Mouse (Mus musculus) liver, adult 2 months (tissue): ENCODE measurements around the gene Cad. TPM values are rescaled to one million over a fixed set of nuclear protein-coding genes. Genes with fewer than 3 reads are reported as not detected.

Source experiments
- DNase-seq: peaks from one replicate; pipeline ENCODE4 v3.0.0-alpha.2; 2011; ENCODE audit warnings: low read depth, low spot score; ENCODE audit errors: extremely low read depth
- H3K27ac ChIP-seq: fragments of 200-500 bp; replicated peaks from 2 replicates; pipeline ENCODE4 v1.5.1; 2012; ENCODE audit warnings: low read depth, mild to moderate bottlenecking, control low read depth, inconsistent platforms, low read length; ENCODE audit not compliant: insufficient read depth
- H3K27me3 ChIP-seq: fragments of 200-500 bp; 2 replicates; pipeline ENCODE4 v1.6.1; 2012; ENCODE audit warnings: mild to moderate bottlenecking, moderate library complexity, low read length, inconsistent platforms; ENCODE audit not compliant: control insufficient read depth, insufficient read depth
- H3K36me3 ChIP-seq: fragments of 200-500 bp; 2 replicates; pipeline ENCODE4 v1.6.1; 2012; ENCODE audit warnings: low read length, inconsistent platforms; ENCODE audit not compliant: control insufficient read depth, insufficient read depth
- H3K4me1 ChIP-seq: fragments of 200-500 bp; 2 replicates; pipeline ENCODE4 v1.6.1; 2011; ENCODE audit warnings: low read length; ENCODE audit not compliant: control insufficient read depth, insufficient read depth
- H3K4me3 ChIP-seq: fragments of 200-500 bp; 2 replicates; pipeline ENCODE4 v1.5.1; 2011; ENCODE audit warnings: low read depth, mild to moderate bottlenecking, control low read depth, low read length, moderate library complexity; ENCODE audit not compliant: insufficient read depth
- H3K79me2 ChIP-seq: fragments of 200-500 bp; 2 replicates; pipeline ENCODE4 v1.6.1; 2012; ENCODE audit warnings: inconsistent platforms, mild to moderate bottlenecking, low read length, moderate library complexity; ENCODE audit not compliant: control insufficient read depth, insufficient read depth
- H3K9ac ChIP-seq: fragments of 200-500 bp; 2 replicates; pipeline ENCODE4 v1.6.1; 2012; ENCODE audit warnings: low read depth, mild to moderate bottlenecking, control low read depth, inconsistent platforms, low read length
- CTCF ChIP-seq: fragments of 200-500 bp; IDR thresholded peaks from 2 replicates; pipeline ENCODE4 v1.5.1; 2011; ENCODE audit warnings: low read depth, low read length, control low read depth
- POLR2A ChIP-seq: fragments of 200-500 bp; IDR thresholded peaks from 2 replicates; pipeline ENCODE4 v1.6.1; 2011; ENCODE audit warnings: low read length, control low read depth; ENCODE audit not compliant: insufficient read depth; ENCODE audit errors: extremely low read depth
- WGBS: fragments of 180-500 bp; shearing (Covaris S2); methylation state at CpG from one replicate; pipeline ENCODE4 v1.1.7; 2018; 5-methylcytosine and 5-hydroxymethylcytosine counted together
- polyA plus RNA-seq: library from polyadenylated mRNA; depleted of rRNA; stranded (reverse); fragments of >200 nt; gene quantifications from 2 replicates; pipeline ENCODE4 v1.2.3, GENCODE M21; 2012
- total RNA-seq: library from RNA; depleted of rRNA; stranded (reverse); fragments of >200 nt; gene quantifications from 2 replicates; pipeline ENCODE4 v1.2.3, GENCODE M21; 2014

The Cad gene
- total and polyA plus RNA-seq, 2 experiments, result 10.7 to 12.7 TPM

- Histone ChIP-seq H3K27ac (no peak overlapping the region), H3K4me3 (peak overlapping the region; percentile 71), H3K79me2 (no peaks in the 10 kb centered on the region), H3K27me3 (no peaks in the 10 kb centered on the region), H3K4me1 (peaks cover 8% of the 10 kb centered on the region; the same call in 1 of the 2 replicates), H3K36me3 (peaks cover 8% of the 10 kb centered on the region; the same call in 1 of the 2 replicates), H3K9ac (peak overlapping the region; percentile 73)
- DNase-seq, result no peak
- no peak for TF ChIP-seq POLR2A
- WGBS, result 41% methylated on average over 19 of the region's 19 CpGs
These were observed 898 bp downstream of the Cad start for GRCm38 (mm10) chr5:31055216-31056140.

- Histone ChIP-seq H3K79me2 (no peaks in the 10 kb centered on the region), H3K36me3 (peaks cover 29% of the 10 kb centered on the region), H3K27ac (no peak overlapping the region), H3K9ac (no peak overlapping the region), H3K27me3 (no peaks in the 10 kb centered on the region), H3K4me3 (no peak overlapping the region), H3K4me1 (no peaks in the 10 kb centered on the region)
- 98% methylated on average over 3 of the region's 3 CpGs for WGBS
- TF ChIP-seq POLR2A, result no peak
- no peak for TF ChIP-seq CTCF
- no peak for DNase-seq
These were observed 15.2 kb downstream of the Cad start for GRCm38 (mm10) chr5:31069810-31070209.

GRCm38 (mm10) chr5:31071059-31071458 lies 16.5 kb downstream of the Cad start:
- Histone ChIP-seq H3K4me1 (no peaks in the 10 kb centered on the region), H3K9ac (no peak overlapping the region), H3K27ac (no peak overlapping the region), H3K36me3 (peaks cover 30% of the 10 kb centered on the region), H3K79me2 (no peaks in the 10 kb centered on the region), H3K4me3 (no peak overlapping the region), H3K27me3 (no peaks in the 10 kb centered on the region)
- no peak for DNase-seq
- TF ChIP-seq CTCF, result no peak
- no peak for TF ChIP-seq POLR2A
- WGBS, result 76% methylated on average over 2 of the region's 2 CpGs

- Histone ChIP-seq H3K4me1 (no peaks in the 10 kb centered on the region), H3K9ac (no peak overlapping the region), H3K36me3 (peaks cover 29% of the 10 kb centered on the region), H3K4me3 (no peak overlapping the region), H3K27me3 (no peaks in the 10 kb centered on the region), H3K79me2 (no peaks in the 10 kb centered on the region), H3K27ac (no peak overlapping the region)
- WGBS, result 96% methylated on average over 11 of the region's 11 CpGs
- TF ChIP-seq POLR2A, result no peak
- no peak for TF ChIP-seq CTCF
- DNase-seq, result no peak
These were observed 17.2 kb downstream of the Cad start for GRCm38 (mm10) chr5:31071821-31072220.

- Histone ChIP-seq H3K36me3 (peaks cover 22% of the 10 kb centered on the region), H3K79me2 (no peaks in the 10 kb centered on the region), H3K4me3 (no peak overlapping the region), H3K4me1 (no peaks in the 10 kb centered on the region), H3K27me3 (no peaks in the 10 kb centered on the region), H3K9ac (no peak overlapping the region), H3K27ac (no peak overlapping the region)
- DNase-seq, result no peak
- TF ChIP-seq POLR2A, result no peak
- TF ChIP-seq CTCF, result no peak
- WGBS, result 88% methylated on average over 12 of the region's 12 CpGs
These were observed 18.6 kb downstream of the Cad start for GRCm38 (mm10) chr5:31073176-31073575.

- no peak overlapping the region for H3K4me3 ChIP-seq
- no peak for DNase-seq
These were observed 21.8 kb downstream of the Cad start for GRCm38 (mm10) chr5:31076346-31076745.

More at GRCm38 (mm10) chr5:31076346-31076745, 21.8 kb downstream of the Cad start:
- Histone ChIP-seq H3K36me3 (peaks cover 6% of the 10 kb centered on the region; the same call in 1 of the 2 replicates), H3K79me2 (no peaks in the 10 kb centered on the region), H3K9ac (no peak overlapping the region), H3K27ac (no peak overlapping the region), H3K27me3 (no peaks in the 10 kb centered on the region), H3K4me1 (no peaks in the 10 kb centered on the region)
- TF ChIP-seq CTCF, result no peak
- no peak for TF ChIP-seq POLR2A
- WGBS, result 87% methylated on average over 13 of the region's 13 CpGs
